ENCODE assay signal across 12 mouse cellular contexts in genomic region chr4:88208676-88209075, GRCm38 (mm10).
"Had no signal": no experiment of that assay in that cellular context is flagged by ENCODE, and none has a peak within 500 bp of the region (broad histone marks: within the 10 kb centered on the region; RNA-seq: fewer than 3 reads in every experiment).

No protein-coding gene starts in this region.

- ATAC-seq: liver, postnatal 0 days; lung, postnatal 0 days had no signal

- H3K36me3 ChIP-seq: kidney, embryonic 15.5 days; limb, embryonic 12.5 days; limb, embryonic 15.5 days; neural tube, embryonic 12.5 days had no signal

- H3K9ac ChIP-seq: kidney, embryonic 15.5 days; limb, embryonic 12.5 days; limb, embryonic 15.5 days; liver, embryonic 14.5 days; liver, postnatal 0 days; lung, embryonic 14.5 days; neural tube, embryonic 12.5 days had no signal

- DNase-seq: kidney, adult 8-10 months; liver, postnatal 0 days; thymus, postnatal 36 days had no signal

- H3K4me2 ChIP-seq: kidney, embryonic 15.5 days; limb, embryonic 12.5 days; limb, embryonic 15.5 days; liver, embryonic 11.5 days; lung, embryonic 14.5 days; neural tube, embryonic 12.5 days had no signal

- H3K27me3 ChIP-seq: kidney, embryonic 15.5 days; limb, embryonic 12.5 days; limb, embryonic 15.5 days; neural tube, embryonic 12.5 days had no signal

- H3K27ac ChIP-seq: kidney, embryonic 15.5 days; limb, embryonic 12.5 days; limb, embryonic 15.5 days; liver, embryonic 14.5 days; macrophage; neural tube, embryonic 12.5 days had no signal

- H3K9me3 ChIP-seq: kidney, embryonic 15.5 days; limb, embryonic 12.5 days; limb, embryonic 15.5 days; neural tube, embryonic 12.5 days had no signal

- H3K4me1 ChIP-seq: kidney, embryonic 15.5 days; limb, embryonic 12.5 days; limb, embryonic 15.5 days had no signal

- H3K4me3 ChIP-seq: kidney, embryonic 15.5 days; limb, embryonic 12.5 days; limb, embryonic 15.5 days; neural tube, embryonic 12.5 days had no signal
